Mouse (Mus musculus): Measurements from ENCODE around the gene Ppp4c. TPM values are rescaled to one million over a fixed set of nuclear protein-coding genes. Genes with fewer than 3 reads are reported as not detected.

The Ppp4c gene
- 196 and 214 TPM in 2 replicates for polyA plus RNA-seq (2015; fragmentation: Nextera tagmentation; extraction: Ambion mirVana)

GRCm38 (mm10) chr7:126791851-126792720 lies at the start of gene Ppp4c:
Gene Ppp4c, minus strand, starts transcription at chr7:126792496.
- Histone ChIP-seq H3K9ac (peak within 1 kb of the TSS; percentile 95), H3K4me1 (replicated peaks) (peaks cover 42% of the 10 kb centered on the region), H3K27me3 (no peaks in the 10 kb centered on the region), H3K4me3 (peak within 1 kb of the TSS; percentile 82), H3K4me2 (peak within 1 kb of the TSS; percentile 88), H3K27ac (peak within 1 kb of the TSS; percentile 94), H3K9me3 (no peaks in the 10 kb centered on the region), H3K36me3 (peaks cover 58% of the 10 kb centered on the region)
- ATAC-seq (ENCODE audit: low FRiP score): peak; percentile 91
- under 1% methylated on average over 75 of the region's 83 CpGs for WGBS

GRCm38 (mm10) chr7:126833294-126833693 lies 41.0 kb upstream of the Ppp4c start:
- no peak for ATAC-seq (ENCODE audit: low FRiP score)
- Histone ChIP-seq H3K9ac (no peak overlapping the region), H3K4me3 (no peak overlapping the region), H3K4me2 (no peak overlapping the region), H3K9me3 (no peaks in the 10 kb centered on the region), H3K36me3 (peaks cover 13% of the 10 kb centered on the region), H3K27ac (no peak overlapping the region), H3K27me3 (no peaks in the 10 kb centered on the region), H3K4me1 (replicated peaks) (peaks cover 27% of the 10 kb centered on the region)
- WGBS: 89% methylated on average over 1 of the region's 1 CpGs

GRCm38 (mm10) chr7:126832036-126832598 lies 39.8 kb upstream of the Ppp4c start:
- Histone ChIP-seq H3K4me3 (peak overlapping the region; percentile 31), H3K9ac (peak overlapping the region; percentile 49; the same call in 1 of the 2 replicates), H3K36me3 (peaks cover 19% of the 10 kb centered on the region), H3K27ac (peak overlapping the region; percentile 24; the same call in 1 of the 2 replicates), H3K4me1 (replicated peaks) (peaks cover 29% of the 10 kb centered on the region), H3K9me3 (no peaks in the 10 kb centered on the region), H3K4me2 (peak overlapping the region; percentile 54), H3K27me3 (no peaks in the 10 kb centered on the region)
- peak; percentile 77 for ATAC-seq (ENCODE audit: low FRiP score)
- under 1% methylated on average over 21 of the region's 21 CpGs for WGBS

- peak within 1 kb of the TSS; percentile 54 for H3K4me2 ChIP-seq
- no peaks in the 10 kb centered on the region for H3K9me3 ChIP-seq
- peak within 1 kb of the TSS; percentile 31 for H3K4me3 ChIP-seq
- H3K9ac ChIP-seq: peak within 1 kb of the TSS; percentile 49; the same call in 1 of the 2 replicates
- H3K4me1 ChIP-seq (replicated peaks): peaks cover 33% of the 10 kb centered on the region
- H3K27ac ChIP-seq: peak within 1 kb of the TSS; percentile 24; the same call in 1 of the 2 replicates
- 58% methylated on average over 5 of the region's 5 CpGs for WGBS
- no peak for ATAC-seq (ENCODE audit: low FRiP score)
- H3K27me3 ChIP-seq: no peaks in the 10 kb centered on the region
- H3K36me3 ChIP-seq: peaks cover 24% of the 10 kb centered on the region
These were observed 39.2 kb upstream of the Ppp4c start, which contains the start of gene 4930451I11Rik for GRCm38 (mm10) chr7:126831539-126831938. Gene 4930451I11Rik, minus strand, starts transcription at chr7:126831639.

GRCm38 (mm10) chr7:126825952-126826351 lies 33.7 kb upstream of the Ppp4c start:
- Histone ChIP-seq H3K4me3 (no peak overlapping the region), H3K27ac (no peak overlapping the region), H3K36me3 (peaks cover 27% of the 10 kb centered on the region), H3K27me3 (no peaks in the 10 kb centered on the region), H3K4me1 (replicated peaks) (peaks cover 66% of the 10 kb centered on the region), H3K9ac (peak overlapping the region; percentile 87; the same call in 1 of the 2 replicates), H3K9me3 (no peaks in the 10 kb centered on the region), H3K4me2 (peak overlapping the region; percentile 73; the same call in 1 of the 2 replicates)
- WGBS: 78% methylated on average over 5 of the region's 5 CpGs
- ATAC-seq (ENCODE audit: low FRiP score): no peak

GRCm38 (mm10) chr7:126825403-126825802 lies 33.1 kb upstream of the Ppp4c start:
- Histone ChIP-seq H3K9ac (peak overlapping the region; percentile 87), H3K4me2 (peak overlapping the region; percentile 73), H3K27ac (no peak overlapping the region), H3K27me3 (no peaks in the 10 kb centered on the region), H3K9me3 (no peaks in the 10 kb centered on the region), H3K36me3 (peaks cover 27% of the 10 kb centered on the region), H3K4me1 (replicated peaks) (peaks cover 66% of the 10 kb centered on the region), H3K4me3 (peak overlapping the region; percentile 70)
- WGBS: 31% methylated on average over 8 of the region's 8 CpGs
- no peak for ATAC-seq (ENCODE audit: low FRiP score)

GRCm38 (mm10) chr7:126823940-126824339 lies 31.6 kb upstream of the Ppp4c start:
- H3K36me3 ChIP-seq: peaks cover 20% of the 10 kb centered on the region
- H3K27me3 ChIP-seq: no peaks in the 10 kb centered on the region
- WGBS: 11% methylated on average over 9 of the region's 10 CpGs
- peak overlapping the region; percentile 93 for H3K27ac ChIP-seq
- peaks cover 54% of the 10 kb centered on the region for H3K4me1 ChIP-seq (replicated peaks)
- no peaks in the 10 kb centered on the region for H3K9me3 ChIP-seq
- ATAC-seq (ENCODE audit: low FRiP score): 0 out of 2 replicates have a peak, but pooled peaks have one; percentile 1
- H3K4me2 ChIP-seq: peak overlapping the region; percentile 73
- peak overlapping the region; percentile 70 for H3K4me3 ChIP-seq
- H3K9ac ChIP-seq: peak overlapping the region; percentile 87

- H3K9ac ChIP-seq: peak overlapping the region; percentile 87
- H3K27ac ChIP-seq: peak overlapping the region; percentile 93
- no peaks in the 10 kb centered on the region for H3K27me3 ChIP-seq
- no peaks in the 10 kb centered on the region for H3K9me3 ChIP-seq
- peaks cover 13% of the 10 kb centered on the region; the same call in 1 of the 2 replicates for H3K36me3 ChIP-seq
- H3K4me2 ChIP-seq: peak overlapping the region; percentile 73
- H3K4me1 ChIP-seq (replicated peaks): peaks cover 48% of the 10 kb centered on the region
- peak overlapping the region; percentile 70 for H3K4me3 ChIP-seq
- under 1% methylated on average over 15 of the region's 19 CpGs for WGBS
- ATAC-seq (ENCODE audit: low FRiP score): peak; percentile 84
These were observed 31.0 kb upstream of the Ppp4c start for GRCm38 (mm10) chr7:126823202-126823711.

GRCm38 (mm10) chr7:126822741-126823140 lies 30.4 kb upstream of the Ppp4c start:
- Histone ChIP-seq H3K36me3 (0 out of 2 replicates have a peak, but pooled peaks cover 13% of the 10 kb centered on the region), H3K27me3 (no peaks in the 10 kb centered on the region), H3K27ac (peak overlapping the region; percentile 93), H3K9me3 (no peaks in the 10 kb centered on the region), H3K4me3 (peak overlapping the region; percentile 70), H3K4me1 (replicated peaks) (peaks cover 46% of the 10 kb centered on the region), H3K4me2 (peak overlapping the region; percentile 73), H3K9ac (peak overlapping the region; percentile 87)
- WGBS: 3% methylated on average over 9 of the region's 9 CpGs
- ATAC-seq (ENCODE audit: low FRiP score): peak; percentile 50

- ATAC-seq (ENCODE audit: low FRiP score): no peak
- H3K27ac ChIP-seq: peak overlapping the region; percentile 93
- H3K4me3 ChIP-seq: peak overlapping the region; percentile 70
- H3K9me3 ChIP-seq: no peaks in the 10 kb centered on the region
- 29% methylated on average over 7 of the region's 7 CpGs for WGBS
- H3K36me3 ChIP-seq: 0 out of 2 replicates have a peak, but pooled peaks cover 7% of the 10 kb centered on the region
- no peaks in the 10 kb centered on the region for H3K27me3 ChIP-seq
- H3K4me2 ChIP-seq: peak overlapping the region; percentile 73
- peaks cover 46% of the 10 kb centered on the region for H3K4me1 ChIP-seq (replicated peaks)
- peak overlapping the region; percentile 87 for H3K9ac ChIP-seq
These were observed 29.7 kb upstream of the Ppp4c start for GRCm38 (mm10) chr7:126821835-126822511.

- Histone ChIP-seq H3K9ac (no peak overlapping the region), H3K36me3 (no peaks in the 10 kb centered on the region), H3K4me2 (no peak overlapping the region), H3K4me3 (no peak overlapping the region), H3K4me1 (replicated peaks) (peaks cover 17% of the 10 kb centered on the region), H3K9me3 (no peaks in the 10 kb centered on the region), H3K27ac (no peak overlapping the region), H3K27me3 (no peaks in the 10 kb centered on the region)
- WGBS: 52% methylated on average over 1 of the region's 1 CpGs
- no peak for ATAC-seq (ENCODE audit: low FRiP score)
These were observed 26.5 kb upstream of the Ppp4c start for GRCm38 (mm10) chr7:126818818-126819217.
